Mouse (Mus musculus): ENCODE results near the gene Arhgdib. TPM values are rescaled to one million over a fixed set of nuclear protein-coding genes. Genes with fewer than 3 reads are reported as not detected.

Gene Arhgdib
- polyA plus RNA-seq, 1 experiment: 5.8 TPM

DNA sequence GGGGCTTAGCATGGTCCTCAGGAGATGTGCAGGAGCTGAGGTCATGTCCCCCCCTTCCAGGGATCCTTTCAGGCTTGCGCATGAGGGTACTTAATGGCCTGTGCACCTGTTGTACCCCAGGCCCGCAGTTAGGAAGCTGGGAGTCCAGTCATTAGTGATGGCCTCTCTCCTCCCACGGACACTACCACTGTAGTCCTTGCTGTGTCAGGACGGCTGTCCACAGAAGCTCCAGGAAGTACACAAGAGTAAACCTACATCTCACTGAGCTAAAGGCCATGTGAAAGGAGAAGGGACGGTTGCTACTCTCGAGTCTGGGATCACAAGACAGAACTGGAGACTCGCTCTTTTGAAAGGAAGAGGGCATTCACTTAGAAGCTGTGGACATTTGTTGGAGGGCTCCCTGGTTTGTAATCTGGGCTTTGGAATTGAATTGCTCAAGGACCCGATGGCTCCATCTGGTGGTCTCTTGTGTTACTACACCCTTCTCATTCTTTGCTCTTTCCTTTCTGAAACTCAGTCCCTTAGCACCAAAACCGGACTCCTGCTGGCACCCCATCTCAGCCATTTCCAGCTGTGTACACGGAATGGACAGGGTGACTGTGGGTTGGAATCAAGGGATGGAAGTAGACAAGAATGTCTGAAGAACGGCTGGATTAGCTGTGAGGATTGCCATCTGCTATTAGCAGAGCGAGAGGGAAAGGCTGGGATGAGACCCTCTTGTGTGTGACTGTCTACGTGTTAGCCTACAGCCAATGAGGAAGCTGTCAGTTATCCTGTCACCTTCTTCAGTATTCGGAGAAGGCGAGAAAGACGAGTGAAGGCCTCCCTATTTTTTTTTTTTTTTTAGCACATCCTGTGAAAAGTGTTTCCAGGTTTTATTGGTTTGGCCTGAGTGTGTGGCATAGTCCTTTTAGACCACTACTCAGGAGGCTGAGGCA lies 21.1 kb downstream of the Arhgdib start:
- Histone ChIP-seq H3K36me3 (ENCODE audit: control insufficient read depth, insufficient read depth, low read length) (no peaks in the 10 kb centered on the region), H3K4me3 (ENCODE audit: control insufficient read depth, low read depth, low read length) (no peak overlapping the region), H3K4me1 (ENCODE audit: control insufficient read depth, insufficient read depth, low read length) (no peaks in the 10 kb centered on the region), H3K27me3 (ENCODE audit: control insufficient read depth, insufficient read depth, low read length) (no peaks in the 10 kb centered on the region), H3K27ac (ENCODE audit: control insufficient read depth, insufficient read depth, low read depth, low read length) (no peak overlapping the region)
- peak; percentile 9; the same call in 1 of the 2 replicates for TF ChIP-seq CTCF (IDR thresholded peaks at IDR 0.05; ENCODE audit: control insufficient read depth, insufficient read depth, insufficient replicate concordance, low read depth, low read length)
- TF ChIP-seq POLR2A (IDR thresholded peaks at IDR 0.05; ENCODE audit: control insufficient read depth, low read depth, low read length): no peak

GRCm38 (mm10) chr6:136917885-136918284 lies 23.8 kb downstream of the Arhgdib start:
- H3K4me1 ChIP-seq (ENCODE audit: control insufficient read depth, insufficient read depth, low read length): peaks cover 3% of the 10 kb centered on the region; the same call in 1 of the 2 replicates
- no peaks in the 10 kb centered on the region for H3K27me3 ChIP-seq (ENCODE audit: control insufficient read depth, insufficient read depth, low read length)
- H3K4me3 ChIP-seq (ENCODE audit: control insufficient read depth, low read depth, low read length): no peak overlapping the region
- no peaks in the 10 kb centered on the region for H3K36me3 ChIP-seq (ENCODE audit: control insufficient read depth, insufficient read depth, low read length)
- TF ChIP-seq POLR2A (IDR thresholded peaks at IDR 0.05; ENCODE audit: control insufficient read depth, low read depth, low read length) (no peak), CTCF (IDR thresholded peaks at IDR 0.05; ENCODE audit: control insufficient read depth, insufficient read depth, insufficient replicate concordance, low read depth, low read length) (no peak)
- H3K27ac ChIP-seq (ENCODE audit: control insufficient read depth, insufficient read depth, low read depth, low read length): no peak overlapping the region

DNA sequence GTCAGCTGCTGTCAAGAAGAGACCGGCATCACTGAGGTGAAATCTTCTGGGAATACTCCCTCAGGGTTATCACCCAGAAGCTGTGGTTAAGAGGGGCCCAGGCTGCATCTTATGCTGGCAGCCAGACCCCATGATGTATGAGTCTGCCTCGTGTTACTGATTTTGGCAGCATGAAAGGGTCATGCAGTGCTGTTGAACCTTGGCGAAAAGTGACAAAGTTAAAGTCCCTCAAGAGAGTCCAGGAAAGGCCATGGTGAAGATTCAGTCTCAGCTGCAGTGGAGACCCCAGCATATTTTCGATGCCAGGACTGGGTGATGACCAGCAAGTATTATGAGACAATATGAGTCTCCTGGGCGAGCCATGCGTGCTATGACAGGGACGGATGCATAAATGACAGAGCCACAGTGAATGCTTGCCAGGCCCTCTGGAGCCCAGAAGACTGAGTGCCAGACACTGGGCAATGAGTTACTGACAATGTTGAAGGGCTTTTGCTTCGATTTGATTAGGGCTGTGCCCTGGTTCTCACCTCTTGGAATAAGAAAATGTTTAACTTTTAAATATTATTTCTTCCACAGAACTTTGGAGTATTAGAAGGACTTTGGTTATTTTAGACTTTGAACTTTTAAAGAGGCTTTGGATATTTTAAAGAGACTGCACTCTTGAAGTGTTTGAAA lies 25.8 kb downstream of the Arhgdib start:
- no peak overlapping the region for H3K27ac ChIP-seq (ENCODE audit: control insufficient read depth, insufficient read depth, low read depth, low read length)

GRCm38 (mm10) chr6:136914234-136914633 lies 27.5 kb downstream of the Arhgdib start:
- Histone ChIP-seq H3K27me3 (ENCODE audit: control insufficient read depth, insufficient read depth, low read length) (no peaks in the 10 kb centered on the region), H3K27ac (ENCODE audit: control insufficient read depth, insufficient read depth, low read depth, low read length) (no peak overlapping the region), H3K4me1 (ENCODE audit: control insufficient read depth, insufficient read depth, low read length) (peaks cover 5% of the 10 kb centered on the region; the same call in 1 of the 2 replicates), H3K36me3 (ENCODE audit: control insufficient read depth, insufficient read depth, low read length) (no peaks in the 10 kb centered on the region), H3K4me3 (ENCODE audit: control insufficient read depth, low read depth, low read length) (no peak overlapping the region)
- TF ChIP-seq POLR2A (IDR thresholded peaks at IDR 0.05; ENCODE audit: control insufficient read depth, low read depth, low read length): no peak

More for the DNA sequence above, 25.8 kb downstream of the Arhgdib start:
- Histone ChIP-seq H3K4me1 (ENCODE audit: control insufficient read depth, insufficient read depth, low read length) (peaks cover 5% of the 10 kb centered on the region; the same call in 1 of the 2 replicates), H3K27me3 (ENCODE audit: control insufficient read depth, insufficient read depth, low read length) (no peaks in the 10 kb centered on the region), H3K36me3 (ENCODE audit: control insufficient read depth, insufficient read depth, low read length) (no peaks in the 10 kb centered on the region), H3K4me3 (ENCODE audit: control insufficient read depth, low read depth, low read length) (no peak overlapping the region)
- no peak for TF ChIP-seq CTCF (IDR thresholded peaks at IDR 0.05; ENCODE audit: control insufficient read depth, insufficient read depth, insufficient replicate concordance, low read depth, low read length)
- TF ChIP-seq POLR2A (IDR thresholded peaks at IDR 0.05; ENCODE audit: control insufficient read depth, low read depth, low read length): no peak

DNA sequence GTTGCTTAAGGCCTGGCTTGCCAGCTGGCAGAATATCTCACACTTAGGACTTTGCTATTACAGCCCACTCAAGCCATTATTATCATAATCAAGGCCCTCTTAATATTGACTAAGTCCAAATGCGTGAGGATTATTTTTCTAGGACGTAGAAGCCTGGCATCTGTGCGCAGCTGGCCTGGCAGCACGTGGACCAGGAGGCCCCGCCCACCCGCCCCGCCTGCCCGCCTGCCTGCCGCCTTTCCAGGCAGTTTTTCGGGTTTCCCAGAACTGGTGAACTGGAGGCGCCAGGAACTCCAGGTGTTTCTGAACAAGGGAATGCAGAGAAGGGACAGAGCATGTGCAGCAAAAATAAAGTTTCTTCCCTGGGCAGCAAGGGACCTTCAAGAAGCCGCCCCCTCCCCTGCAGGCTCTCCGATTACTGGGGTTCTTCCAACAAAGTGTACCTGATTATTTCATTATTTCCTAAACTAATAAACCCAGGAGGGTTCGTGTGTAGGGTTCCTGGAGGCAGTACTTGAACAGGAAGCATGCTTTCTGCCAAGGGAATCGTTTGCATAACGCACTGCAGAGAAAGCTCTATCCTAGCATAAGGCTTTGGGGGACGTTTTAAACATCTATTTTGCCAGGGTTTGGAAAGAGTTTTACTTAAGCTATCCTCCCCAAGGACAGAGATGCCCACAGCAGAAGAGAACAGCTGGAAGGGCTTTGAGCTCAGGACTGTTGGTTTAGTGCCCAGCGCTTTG lies 28.1 kb downstream of the Arhgdib start:
- TF ChIP-seq CTCF (IDR thresholded peaks at IDR 0.05; ENCODE audit: control insufficient read depth, insufficient read depth, insufficient replicate concordance, low read depth, low read length): no peak
- TF ChIP-seq POLR2A (IDR thresholded peaks at IDR 0.05; ENCODE audit: control insufficient read depth, low read depth, low read length): no peak
- Histone ChIP-seq H3K27ac (ENCODE audit: control insufficient read depth, insufficient read depth, low read depth, low read length) (no peak overlapping the region), H3K27me3 (ENCODE audit: control insufficient read depth, insufficient read depth, low read length) (no peaks in the 10 kb centered on the region)

DNA sequence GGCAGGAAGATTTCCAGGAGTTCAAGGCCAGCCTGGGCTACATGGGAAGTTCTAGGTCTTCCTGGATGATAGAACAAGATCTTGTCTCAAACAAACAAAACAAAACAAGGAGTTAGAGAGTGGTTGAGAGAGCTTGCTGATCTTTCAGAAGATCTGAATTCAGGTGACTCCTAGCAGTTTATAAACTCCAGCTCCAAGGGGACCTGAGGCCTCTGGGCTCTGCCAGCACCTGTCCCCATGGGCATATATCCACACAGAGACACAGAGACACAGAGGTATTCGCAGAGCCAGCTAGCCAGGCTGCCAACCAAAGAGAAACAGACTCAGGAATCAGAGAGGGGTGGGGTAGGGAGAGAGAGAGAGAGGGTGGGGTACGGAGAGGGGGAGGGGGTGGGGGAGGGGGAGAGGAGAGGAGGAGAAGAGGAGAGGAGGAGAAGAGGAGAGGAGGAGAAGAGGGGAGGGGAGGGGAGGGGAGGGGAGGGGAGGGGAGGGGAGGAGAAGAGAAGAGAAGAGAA lies 28.9 kb downstream of the Arhgdib start:
- no peaks in the 10 kb centered on the region for H3K27me3 ChIP-seq (ENCODE audit: control insufficient read depth, insufficient read depth, low read length)
- H3K4me3 ChIP-seq (ENCODE audit: control insufficient read depth, low read depth, low read length): no peak overlapping the region
- H3K27ac ChIP-seq (ENCODE audit: control insufficient read depth, insufficient read depth, low read depth, low read length): no peak overlapping the region
- no peaks in the 10 kb centered on the region for H3K36me3 ChIP-seq (ENCODE audit: control insufficient read depth, insufficient read depth, low read length)
- TF ChIP-seq POLR2A (IDR thresholded peaks at IDR 0.05; ENCODE audit: control insufficient read depth, low read depth, low read length): no peak
- no peak for TF ChIP-seq CTCF (IDR thresholded peaks at IDR 0.05; ENCODE audit: control insufficient read depth, insufficient read depth, insufficient replicate concordance, low read depth, low read length)
- H3K4me1 ChIP-seq (ENCODE audit: control insufficient read depth, insufficient read depth, low read length): peaks cover 5% of the 10 kb centered on the region; the same call in 1 of the 2 replicates

More for the DNA sequence above, 28.1 kb downstream of the Arhgdib start:
- H3K4me1 ChIP-seq (ENCODE audit: control insufficient read depth, insufficient read depth, low read length): peaks cover 5% of the 10 kb centered on the region; the same call in 1 of the 2 replicates
- no peak overlapping the region for H3K4me3 ChIP-seq (ENCODE audit: control insufficient read depth, low read depth, low read length)
- H3K36me3 ChIP-seq (ENCODE audit: control insufficient read depth, insufficient read depth, low read length): no peaks in the 10 kb centered on the region
